Mouse (Mus musculus) frontal cortex, adult 2 months (tissue): Measurements from ENCODE around the gene Pla2g2c. TPM values are rescaled to one million over a fixed set of nuclear protein-coding genes. Genes with fewer than 3 reads are reported as not detected.

Experiments
- DNase-seq, 2 experiments: peaks; one replicate each; pipeline ENCODE4 v3.0.0; 2022; ENCODE audit warnings: low spot score in 1 of 2; ENCODE audit errors: extremely low spot score in 1 of 2
- polyA plus RNA-seq: library from polyadenylated mRNA; depleted of rRNA; stranded (reverse); fragments of >200 nt; gene quantifications from 2 replicates; pipeline ENCODE4 v1.2.3, GENCODE M21; 2012

The Pla2g2c gene
- polyA plus RNA-seq, 1 experiment: 0.16 TPM

DNA sequence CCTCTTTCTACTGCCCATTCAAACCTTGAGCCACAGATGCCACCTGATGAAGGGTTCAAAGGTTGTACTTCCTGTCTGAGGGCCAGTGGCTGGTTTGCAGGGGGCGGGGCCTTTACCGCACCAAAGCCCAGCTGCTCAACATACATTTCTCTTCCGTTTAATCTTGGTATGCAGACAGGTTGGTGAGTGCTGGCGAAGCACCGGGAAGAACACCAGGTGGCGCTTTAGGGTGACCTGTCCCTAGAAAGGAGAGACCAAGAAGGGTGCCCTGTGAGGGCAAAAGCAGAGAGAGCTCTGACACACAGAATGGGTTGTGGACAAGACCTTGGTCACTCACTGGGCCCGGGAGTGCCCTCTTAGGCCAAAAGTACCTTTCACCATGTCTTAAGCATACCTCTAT is 16.0 kb upstream of the Pla2g2c start:
- peak in 1 of 2 experiments; percentile 67 for DNase-seq

- no peak for DNase-seq
Measured at GRCm38 (mm10) chr4:138709246-138709645, 15.3 kb upstream of the Pla2g2c start.

DNA sequence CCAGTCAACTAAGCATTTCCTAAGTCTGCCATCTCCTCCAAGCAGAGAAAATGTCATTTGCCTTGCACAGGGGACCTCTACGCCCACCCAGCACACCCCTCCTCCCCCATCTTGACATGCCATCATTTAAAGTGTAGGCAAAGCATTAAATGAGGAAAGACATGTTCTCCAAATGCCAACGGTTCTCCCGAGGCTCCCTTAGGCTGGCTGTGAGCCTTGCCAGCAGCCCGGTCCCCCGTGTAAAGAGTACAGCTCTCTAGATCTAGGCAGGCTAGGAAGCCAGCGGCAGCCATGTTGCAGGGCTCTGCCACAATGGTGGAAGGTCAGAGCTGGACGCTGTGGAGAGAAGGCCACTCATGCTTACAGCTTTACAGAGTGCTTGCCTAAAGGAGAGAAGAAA is 14.6 kb upstream of the Pla2g2c start:
- DNase-seq: peak in 1 of 2 experiments; percentile 45

DNA sequence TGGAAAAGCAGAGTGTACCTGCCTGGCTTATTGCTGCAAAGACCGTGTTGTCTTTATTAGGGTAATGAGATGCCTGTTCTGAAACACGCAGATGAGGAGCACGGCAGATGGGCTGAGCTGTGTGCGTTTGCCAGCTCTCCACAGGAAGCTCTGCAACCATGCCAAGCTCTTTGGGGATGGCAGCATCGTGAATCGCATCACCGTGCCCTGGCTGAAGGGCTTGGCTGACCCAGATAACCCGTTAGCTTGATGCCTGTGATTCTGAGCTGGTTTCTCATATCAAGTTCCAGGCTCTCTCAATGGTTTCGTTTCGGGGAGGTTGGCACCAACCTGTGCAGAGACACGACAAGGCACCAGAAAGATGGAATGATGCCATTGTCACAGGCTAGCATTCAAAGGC is 14.0 kb upstream of the Pla2g2c start:
- DNase-seq: peak in 1 of 2 experiments; percentile 56

DNA sequence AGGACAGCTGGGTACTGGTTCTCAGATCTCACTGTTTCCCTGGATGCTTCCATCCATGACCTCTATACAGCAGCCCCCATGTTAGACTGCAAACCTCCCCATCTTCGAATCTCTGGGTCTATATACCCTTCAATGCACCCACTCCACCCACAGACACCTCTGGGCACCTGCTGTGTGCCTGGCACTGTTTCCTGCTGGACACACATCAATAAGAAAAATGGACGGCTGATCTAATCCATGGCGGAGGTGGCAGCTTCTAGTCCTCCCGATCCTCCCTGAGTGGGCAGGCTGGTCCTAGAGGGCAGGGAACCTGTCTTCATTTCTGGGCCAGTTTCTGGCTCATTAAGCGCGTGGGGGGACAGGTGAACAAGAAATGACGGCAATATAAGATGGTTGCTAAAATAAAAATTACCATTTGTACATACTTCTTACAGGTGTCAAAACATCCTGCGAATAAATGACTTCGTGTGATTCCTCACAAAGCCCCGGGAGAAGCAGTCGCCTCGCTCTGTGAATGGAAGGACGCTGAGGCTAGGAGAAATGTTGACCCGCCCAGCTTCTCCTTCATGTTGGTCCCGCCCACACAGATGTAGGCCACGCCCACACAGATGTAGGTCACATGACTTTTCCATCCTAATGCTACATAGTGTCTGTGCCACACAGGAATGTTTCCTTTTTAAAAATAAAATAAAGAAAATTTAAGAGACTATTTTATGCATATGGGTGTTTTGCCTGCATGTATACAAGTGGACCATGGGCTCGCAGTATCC is 13.4 kb upstream of the Pla2g2c start:
- no peak for DNase-seq

DNA sequence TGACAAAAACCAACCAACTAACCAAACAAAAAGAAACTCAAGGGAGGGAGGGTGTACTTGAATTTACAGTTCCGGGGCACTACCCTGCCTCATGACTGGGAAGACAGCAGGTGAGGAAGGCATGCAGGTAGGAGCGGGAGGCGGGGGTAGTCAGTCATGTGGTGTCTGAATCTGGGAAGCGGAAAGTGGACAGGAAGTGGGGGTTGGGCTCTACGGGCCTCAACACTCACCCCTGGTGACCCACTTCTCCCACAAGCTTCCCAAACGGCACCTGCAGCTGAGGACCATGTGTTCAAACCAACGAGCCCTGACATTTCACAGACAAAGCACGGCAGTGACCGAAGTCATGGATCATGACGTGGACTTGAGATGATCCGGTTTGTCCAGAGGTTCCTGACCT is 12.5 kb upstream of the Pla2g2c start:
- no peak for DNase-seq

- no peak for DNase-seq
Measured at GRCm38 (mm10) chr4:138712621-138713020, 12.0 kb upstream of the Pla2g2c start.

GRCm38 (mm10) chr4:138714186-138714585 is 10.4 kb upstream of the Pla2g2c start:
- DNase-seq: no peak

- no peak for DNase-seq
Measured at GRCm38 (mm10) chr4:138716697-138717096, 7.9 kb upstream of the Pla2g2c start.

GRCm38 (mm10) chr4:138718586-138719263 is 5.9 kb upstream of the Pla2g2c start:
- peak in 1 of 2 experiments; percentile 66 for DNase-seq

GRCm38 (mm10) chr4:138719264-138719596 is 5.4 kb upstream of the Pla2g2c start:
- no peak for DNase-seq

- peak; percentile 90 to 92 for DNase-seq
Measured at GRCm38 (mm10) chr4:138723493-138724281, 905 bp upstream of the Pla2g2c start.

DNA sequence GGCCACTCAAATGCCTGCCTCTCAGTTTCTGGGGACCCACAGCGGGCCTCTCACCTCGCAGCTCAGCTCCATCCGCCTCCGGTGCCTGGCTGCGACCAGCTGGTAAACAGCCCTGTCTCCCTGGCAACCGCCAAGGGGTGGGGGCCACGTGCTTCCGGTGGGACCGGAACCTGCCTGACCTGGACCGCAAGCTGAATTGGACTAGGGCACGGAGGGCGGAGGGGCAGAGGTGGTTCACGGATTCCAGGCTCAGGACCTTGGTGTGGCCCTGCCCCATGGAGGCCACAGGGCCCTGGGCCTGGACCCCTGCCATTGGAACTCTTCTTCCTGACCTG is 502 bp downstream of the Pla2g2c start:
- peak in 1 of 2 experiments; percentile 51 for DNase-seq

GRCm38 (mm10) chr4:138725751-138726150 is 1.2 kb downstream of the Pla2g2c start:
- no peak for DNase-seq

DNA sequence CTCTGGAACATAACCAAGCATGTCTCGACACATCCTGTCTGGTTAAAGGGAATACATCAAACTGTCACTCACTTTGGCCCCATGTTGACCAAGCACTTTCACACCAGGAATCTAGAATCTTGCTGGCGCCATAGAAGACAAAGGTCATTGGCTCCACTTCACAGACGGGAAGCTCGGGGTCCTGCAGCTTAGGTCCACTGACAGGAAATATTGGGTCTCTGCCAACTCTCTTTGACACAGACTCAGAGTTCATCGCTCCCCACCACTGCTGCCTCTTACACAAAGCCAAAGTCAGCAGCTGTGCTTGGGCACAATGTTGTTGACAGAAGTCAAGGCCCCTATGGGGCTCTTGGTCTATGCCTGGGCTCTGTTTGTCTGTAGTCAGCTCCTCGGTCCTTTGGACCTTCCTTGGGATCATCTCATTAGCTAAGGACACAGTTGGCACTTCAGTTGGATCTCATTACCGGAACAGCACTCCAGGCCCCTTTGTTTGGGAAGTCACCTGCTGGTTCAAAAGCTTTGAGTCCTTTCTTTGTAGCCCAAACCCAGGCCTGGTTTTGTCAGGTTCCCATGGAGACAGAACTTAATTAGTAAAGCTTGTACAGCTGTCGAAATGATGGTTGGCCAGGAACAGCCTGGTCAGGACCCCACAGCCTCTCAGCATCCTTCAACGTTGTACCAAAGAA is 4.6 kb downstream of the Pla2g2c start:
- DNase-seq: no peak

DNA sequence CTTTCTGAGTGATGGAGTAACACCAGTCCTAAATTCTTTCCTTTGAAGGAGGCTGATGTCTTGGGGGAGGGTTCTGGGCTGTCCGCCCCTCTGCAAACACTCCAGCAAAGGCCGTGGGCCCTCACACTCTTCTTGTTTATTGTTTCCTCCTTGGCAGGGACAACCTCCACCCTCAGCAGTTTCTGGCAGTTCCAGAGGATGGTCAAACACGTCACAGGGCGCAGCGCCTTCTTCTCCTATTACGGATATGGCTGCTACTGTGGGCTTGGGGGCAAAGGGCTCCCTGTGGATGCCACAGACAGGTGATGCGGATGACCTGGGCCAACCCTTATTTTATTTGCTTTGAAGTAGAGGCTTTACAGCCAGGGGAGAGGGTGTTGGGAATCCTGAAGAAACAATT is 9.5 kb downstream of the Pla2g2c start:
- no peak for DNase-seq

GRCm38 (mm10) chr4:138734863-138735262 is 10.3 kb downstream of the Pla2g2c start:
- DNase-seq: peak in 1 of 2 experiments; percentile 55

DNA sequence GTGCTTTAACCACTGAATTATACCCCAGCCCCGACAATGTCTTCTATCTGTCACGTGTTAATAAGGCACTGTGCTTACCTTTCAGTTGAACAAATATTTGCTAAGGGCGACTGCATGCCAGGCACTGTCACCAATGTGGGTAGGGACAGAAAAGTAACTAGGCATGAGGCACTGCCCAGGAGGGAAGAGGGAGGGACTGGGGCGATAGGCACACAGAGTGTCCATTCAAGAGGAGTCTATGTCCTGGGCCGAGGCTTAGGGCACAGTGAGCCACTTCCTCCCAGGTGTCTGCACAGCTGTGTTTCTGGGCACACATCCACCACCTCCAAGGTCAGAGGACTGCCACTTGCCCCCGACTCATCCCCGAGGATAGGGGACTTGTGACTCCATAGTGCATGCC is 12.4 kb downstream of the Pla2g2c start, which contains the start of gene Ubxn10:
Gene Ubxn10, minus strand, starts transcription at position 137 of the 400 bp plus-strand sequence.
- DNase-seq: no peak

DNA sequence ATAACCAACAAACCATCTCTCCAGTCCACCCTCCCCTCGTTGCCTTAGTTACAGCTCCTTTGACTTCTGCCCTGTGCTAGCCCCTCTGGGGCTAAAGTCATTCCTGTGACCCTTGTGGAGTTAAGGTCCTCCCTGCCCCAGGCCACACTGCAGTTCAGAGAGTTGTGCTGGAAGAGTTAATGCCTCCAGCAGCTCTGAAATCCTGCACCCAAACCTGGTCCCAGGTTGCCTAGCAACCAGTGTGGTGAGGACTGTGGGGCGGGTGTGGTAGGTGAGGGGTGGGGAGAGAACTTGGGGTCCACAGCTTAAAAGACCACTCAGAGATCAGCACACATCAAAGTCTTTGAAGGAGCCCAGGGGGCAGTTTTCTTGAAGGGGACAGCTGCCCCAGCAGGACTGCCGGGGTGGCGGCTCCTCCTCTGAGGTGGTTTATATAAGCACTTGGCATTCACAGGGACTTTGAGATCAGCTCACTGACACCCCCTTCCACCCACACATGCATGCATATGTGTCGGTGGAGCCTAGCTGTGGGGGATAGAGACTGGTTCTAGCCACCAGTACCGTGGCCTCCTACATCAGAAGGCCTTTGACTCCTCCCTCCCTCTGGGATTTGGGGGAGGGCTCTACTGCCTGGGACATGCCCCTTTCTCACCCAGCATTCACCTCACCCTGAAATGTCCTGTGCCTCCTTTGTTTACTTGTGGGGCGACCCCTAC is 14.7 kb downstream of the Pla2g2c start:
- peak in 1 of 2 experiments; percentile 64 for DNase-seq

GRCm38 (mm10) chr4:138745884-138746283 is 21.3 kb downstream of the Pla2g2c start:
- no peak for DNase-seq
